Mouse (Mus musculus): ENCODE measurements around the gene Hbb-bh1. TPM values are rescaled to one million over a fixed set of nuclear protein-coding genes. Genes with fewer than 3 reads are reported as not detected.
"Not testable (repeated sequence)": the region's sequence is repeated elsewhere in the genome, so short reads cannot be mapped to it uniquely, and the experiment has no call there.

Hbb-bh1 gene
- polyA plus RNA-seq, 1 experiment from 2014 or later: 2.2 TPM

GRCm38 (mm10) chr7:103854669-103855068 lies 11.7 kb upstream of the Hbb-bh1 start:
- Histone ChIP-seq H3K36me3 (ENCODE audit: control insufficient read depth, insufficient read depth, low read length) (no peaks in the 10 kb centered on the region), H3K4me1 (replicated peaks; ENCODE audit: control insufficient read depth, insufficient read depth, low read length) (no peaks in the 10 kb centered on the region), H3K9ac (ENCODE audit: low read length) (no peak overlapping the region), H3K9me3 (ENCODE audit: control insufficient read depth, low read length) (no peaks in the 10 kb centered on the region), H3K27ac (ENCODE audit: low read length) (no peak overlapping the region), H3K4me3 (ENCODE audit: low read length) (no peak overlapping the region), H3K4me2 (ENCODE audit: low read depth, low read length) (no peak overlapping the region), H3K27me3 (ENCODE audit: control insufficient read depth, insufficient read depth, low read depth, low read length) (no peaks in the 10 kb centered on the region)
- ATAC-seq (ENCODE audit: low read depth): no peak
- 45% methylated on average over 1 of the region's 1 CpGs for WGBS

GRCm38 (mm10) chr7:103853090-103853489 lies 10.1 kb upstream of the Hbb-bh1 start, which contains the start of gene Hbb-y:
Hbb-y (minus strand) TSS chr7:103853216.
- no peaks in the 10 kb centered on the region for H3K36me3 ChIP-seq (ENCODE audit: control insufficient read depth, insufficient read depth, low read length)
- no peak for ATAC-seq (ENCODE audit: low read depth)

DNA sequence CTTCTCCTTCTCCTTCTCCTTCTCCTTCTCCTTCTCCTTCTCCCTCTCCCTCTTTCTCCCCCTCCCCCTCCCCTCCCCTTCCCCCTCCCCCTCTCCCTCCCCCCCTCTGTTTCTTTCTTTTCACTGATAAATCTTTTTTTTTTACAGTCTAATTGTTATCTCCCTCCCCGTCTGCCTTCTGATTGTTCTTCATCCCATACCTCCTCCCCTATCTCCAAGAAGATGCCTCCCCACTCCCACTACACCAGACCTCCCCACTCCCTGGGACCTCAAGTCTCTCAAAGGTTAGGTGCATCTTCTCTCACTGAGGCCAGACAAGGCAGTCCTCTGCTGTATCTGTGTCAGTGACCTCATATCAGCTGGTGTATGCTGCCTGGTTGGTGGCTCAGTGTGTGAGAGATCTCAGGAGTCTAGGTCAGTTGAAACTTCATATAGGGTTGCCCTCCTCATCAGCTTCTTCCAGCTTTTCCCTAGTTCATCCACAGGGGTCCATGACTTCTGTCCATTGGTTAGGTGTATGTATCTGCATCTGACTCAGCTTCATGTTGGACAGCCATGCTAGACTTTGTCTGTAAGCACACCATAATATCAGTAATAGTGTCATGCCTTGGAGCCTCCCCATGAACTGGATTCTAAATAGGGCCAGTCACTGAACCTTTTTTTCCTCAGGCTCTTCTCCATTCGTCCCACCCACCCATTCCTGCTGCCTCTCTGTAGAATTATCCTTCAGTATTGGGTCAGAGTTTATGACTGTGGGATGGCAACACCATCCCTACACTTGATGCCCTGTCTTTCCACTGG lies 1.8 kb upstream of the Hbb-bh1 start:
- no peak for ATAC-seq (ENCODE audit: low read depth)
- 43% methylated on average over 1 of the region's 2 CpGs for WGBS
- Histone ChIP-seq H3K4me3 (ENCODE audit: low read length) (no peak overlapping the region), H3K4me1 (replicated peaks; ENCODE audit: control insufficient read depth, insufficient read depth, low read length) (no peaks in the 10 kb centered on the region), H3K4me2 (ENCODE audit: low read depth, low read length) (no peak overlapping the region), H3K9me3 (ENCODE audit: control insufficient read depth, low read length) (no peaks in the 10 kb centered on the region), H3K27me3 (ENCODE audit: control insufficient read depth, insufficient read depth, low read depth, low read length) (no peaks in the 10 kb centered on the region), H3K36me3 (ENCODE audit: control insufficient read depth, insufficient read depth, low read length) (no peaks in the 10 kb centered on the region), H3K27ac (ENCODE audit: low read length) (no peak overlapping the region), H3K9ac (ENCODE audit: low read length) (no peak overlapping the region)

More at GRCm38 (mm10) chr7:103853090-103853489, 10.1 kb upstream of the Hbb-bh1 start, which contains the start of gene Hbb-y:
- 53% methylated on average over 2 of the region's 2 CpGs for WGBS
- H3K27ac ChIP-seq (ENCODE audit: low read length): no peak within 1 kb of the TSS
- H3K4me1 ChIP-seq (replicated peaks; ENCODE audit: control insufficient read depth, insufficient read depth, low read length): no peaks in the 10 kb centered on the region
- no peak within 1 kb of the TSS for H3K9ac ChIP-seq (ENCODE audit: low read length)
- no peak within 1 kb of the TSS for H3K4me3 ChIP-seq (ENCODE audit: low read length)
- no peak within 1 kb of the TSS for H3K4me2 ChIP-seq (ENCODE audit: low read depth, low read length)
- no peaks in the 10 kb centered on the region for H3K9me3 ChIP-seq (ENCODE audit: control insufficient read depth, low read length)
- H3K27me3 ChIP-seq (ENCODE audit: control insufficient read depth, insufficient read depth, low read depth, low read length): no peaks in the 10 kb centered on the region

DNA sequence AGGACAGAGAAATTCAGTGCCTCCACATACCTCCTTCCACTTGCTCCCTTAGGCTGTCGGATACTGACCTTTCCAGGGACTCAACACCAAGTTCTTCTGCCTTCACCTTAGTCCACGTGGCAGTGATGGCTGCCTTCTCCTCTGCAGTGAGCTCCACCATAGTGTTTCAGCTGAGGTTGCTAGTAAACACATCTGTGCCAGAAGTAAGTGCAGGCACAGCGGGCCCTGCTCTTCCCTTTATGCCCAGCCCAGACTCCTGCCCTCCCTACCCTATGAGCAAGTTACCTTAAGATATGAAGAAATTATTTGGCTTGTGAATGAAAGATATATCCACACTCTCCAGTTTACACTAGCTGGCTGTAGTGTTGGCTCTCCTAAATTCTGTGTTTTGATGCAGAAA lies 2.7 kb downstream of the Hbb-bh1 start, which contains the start of gene Hbb-bh2:
TSS of gene Hbb-bh2 (minus strand) at position 253 of the 400 bp plus-strand sequence.
- Histone ChIP-seq H3K4me2 (ENCODE audit: low read depth, low read length) (no peak within 1 kb of the TSS), H3K4me3 (ENCODE audit: low read length) (no peak within 1 kb of the TSS), H3K36me3 (ENCODE audit: control insufficient read depth, insufficient read depth, low read length) (no peaks in the 10 kb centered on the region), H3K27ac (ENCODE audit: low read length) (no peak within 1 kb of the TSS), H3K27me3 (ENCODE audit: control insufficient read depth, insufficient read depth, low read depth, low read length) (no peaks in the 10 kb centered on the region), H3K4me1 (replicated peaks; ENCODE audit: control insufficient read depth, insufficient read depth, low read length) (no peaks in the 10 kb centered on the region), H3K9ac (ENCODE audit: low read length) (no peak within 1 kb of the TSS), H3K9me3 (ENCODE audit: control insufficient read depth, low read length) (no peaks in the 10 kb centered on the region)
- no peak for ATAC-seq (ENCODE audit: low read depth)
- WGBS: 54% methylated on average over 3 of the region's 3 CpGs

GRCm38 (mm10) chr7:103827808-103828207 lies 15.2 kb downstream of the Hbb-bh1 start, which contains the start of gene Hbb-bs:
Hbb-bs (minus strand) TSS chr7:103828096.
- no peaks in the 10 kb centered on the region for H3K9me3 ChIP-seq (ENCODE audit: control insufficient read depth, low read length)
- no peak for ATAC-seq (ENCODE audit: low read depth)
- no peaks in the 10 kb centered on the region for H3K4me1 ChIP-seq (replicated peaks; ENCODE audit: control insufficient read depth, insufficient read depth, low read length)
- no peaks in the 10 kb centered on the region for H3K27me3 ChIP-seq (ENCODE audit: control insufficient read depth, insufficient read depth, low read depth, low read length)
- no peak within 1 kb of the TSS for H3K27ac ChIP-seq (ENCODE audit: low read length)
- no peak within 1 kb of the TSS for H3K4me2 ChIP-seq (ENCODE audit: low read depth, low read length)
- 88% methylated on average over 4 of the region's 4 CpGs for WGBS
- H3K9ac ChIP-seq (ENCODE audit: low read length): no peak within 1 kb of the TSS
- no peak within 1 kb of the TSS for H3K4me3 ChIP-seq (ENCODE audit: low read length)
- H3K36me3 ChIP-seq (ENCODE audit: control insufficient read depth, insufficient read depth, low read length): no peaks in the 10 kb centered on the region

DNA sequence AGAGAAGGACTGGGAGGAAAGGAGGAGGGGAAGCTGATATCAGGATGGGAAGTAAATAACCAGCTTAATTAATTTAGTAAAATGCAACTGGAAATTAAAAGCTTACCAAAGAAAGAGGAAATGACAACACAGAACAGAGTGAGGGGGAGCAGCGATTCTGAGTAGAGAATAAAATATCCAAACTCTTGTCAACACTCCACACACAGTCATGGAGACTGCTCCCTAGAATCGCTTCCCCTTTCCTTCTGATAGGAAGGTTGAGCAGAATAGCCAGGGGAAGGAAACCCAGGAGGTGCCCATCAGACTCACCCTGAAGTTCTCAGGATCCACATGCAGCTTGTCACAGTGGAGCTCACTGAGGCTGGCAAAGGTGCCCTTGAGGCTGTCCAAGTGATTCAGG lies 15.8 kb downstream of the Hbb-bh1 start:
- not testable (repeated sequence) for H3K4me3 ChIP-seq (ENCODE audit: low read length); H3K9me3 ChIP-seq (ENCODE audit: control insufficient read depth, low read length); H3K4me1 ChIP-seq (replicated peaks; ENCODE audit: control insufficient read depth, insufficient read depth, low read length); H3K9ac ChIP-seq (ENCODE audit: low read length); H3K27me3 ChIP-seq (ENCODE audit: control insufficient read depth, insufficient read depth, low read depth, low read length); H3K27ac ChIP-seq (ENCODE audit: low read length); ATAC-seq (ENCODE audit: low read depth); H3K36me3 ChIP-seq (ENCODE audit: control insufficient read depth, insufficient read depth, low read length); H3K4me2 ChIP-seq (ENCODE audit: low read depth, low read length)
- no CpG with 5 or more reads among the region's 2 CpGs for WGBS

DNA sequence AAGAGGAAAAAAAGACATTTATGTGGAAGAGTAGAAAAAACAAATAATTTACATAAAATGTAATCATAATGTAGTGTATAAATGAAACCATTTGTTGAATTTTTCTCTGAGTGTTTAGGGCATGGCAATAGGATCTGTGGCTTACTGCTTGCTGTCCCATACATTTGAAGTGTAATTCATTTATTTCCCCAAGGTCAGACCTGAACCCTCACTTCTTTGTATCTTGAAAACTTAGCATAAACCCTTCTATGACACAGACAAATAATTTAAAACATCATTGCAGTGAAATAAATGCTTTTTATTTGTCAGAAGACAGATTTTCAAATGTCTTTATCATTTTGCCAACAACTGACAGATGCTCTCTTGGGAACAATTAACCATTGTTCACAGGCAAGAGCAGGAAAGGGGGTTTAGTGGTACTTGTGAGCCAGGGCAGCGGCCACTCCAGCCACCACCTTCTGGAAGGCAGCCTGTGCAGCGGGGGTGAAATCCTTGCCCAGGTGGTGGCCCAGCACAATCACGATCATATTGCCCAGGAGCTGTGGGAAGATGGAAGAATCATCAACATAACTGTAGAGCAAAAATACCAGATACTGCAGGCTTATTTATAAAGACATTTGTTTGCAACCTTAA lies 16.6 kb downstream of the Hbb-bh1 start:
- H3K36me3 ChIP-seq (ENCODE audit: control insufficient read depth, insufficient read depth, low read length): no peaks in the 10 kb centered on the region
- no peak overlapping the region for H3K4me2 ChIP-seq (ENCODE audit: low read depth, low read length)
- ATAC-seq (ENCODE audit: low read depth): no peak
- no peaks in the 10 kb centered on the region for H3K9me3 ChIP-seq (ENCODE audit: control insufficient read depth, low read length)
- 60% methylated on average over 3 of the region's 3 CpGs for WGBS
- H3K9ac ChIP-seq (ENCODE audit: low read length): no peak overlapping the region
- no peak overlapping the region for H3K4me3 ChIP-seq (ENCODE audit: low read length)
- no peak overlapping the region for H3K27ac ChIP-seq (ENCODE audit: low read length)
- no peaks in the 10 kb centered on the region for H3K4me1 ChIP-seq (replicated peaks; ENCODE audit: control insufficient read depth, insufficient read depth, low read length)
- no peaks in the 10 kb centered on the region for H3K27me3 ChIP-seq (ENCODE audit: control insufficient read depth, insufficient read depth, low read depth, low read length)

GRCm38 (mm10) chr7:103825536-103826254 lies 17.3 kb downstream of the Hbb-bh1 start:
- H3K27ac ChIP-seq (ENCODE audit: low read length): no peak overlapping the region
- H3K9ac ChIP-seq (ENCODE audit: low read length): no peak overlapping the region
- ATAC-seq (ENCODE audit: low read depth): no peak
- H3K4me3 ChIP-seq (ENCODE audit: low read length): no peak overlapping the region
- H3K36me3 ChIP-seq (ENCODE audit: control insufficient read depth, insufficient read depth, low read length): no peaks in the 10 kb centered on the region
- no peaks in the 10 kb centered on the region for H3K9me3 ChIP-seq (ENCODE audit: control insufficient read depth, low read length)
- H3K4me1 ChIP-seq (replicated peaks; ENCODE audit: control insufficient read depth, insufficient read depth, low read length): no peaks in the 10 kb centered on the region
- no peak overlapping the region for H3K4me2 ChIP-seq (ENCODE audit: low read depth, low read length)
- 84% methylated on average over 3 of the region's 3 CpGs for WGBS
- no peaks in the 10 kb centered on the region for H3K27me3 ChIP-seq (ENCODE audit: control insufficient read depth, insufficient read depth, low read depth, low read length)

DNA sequence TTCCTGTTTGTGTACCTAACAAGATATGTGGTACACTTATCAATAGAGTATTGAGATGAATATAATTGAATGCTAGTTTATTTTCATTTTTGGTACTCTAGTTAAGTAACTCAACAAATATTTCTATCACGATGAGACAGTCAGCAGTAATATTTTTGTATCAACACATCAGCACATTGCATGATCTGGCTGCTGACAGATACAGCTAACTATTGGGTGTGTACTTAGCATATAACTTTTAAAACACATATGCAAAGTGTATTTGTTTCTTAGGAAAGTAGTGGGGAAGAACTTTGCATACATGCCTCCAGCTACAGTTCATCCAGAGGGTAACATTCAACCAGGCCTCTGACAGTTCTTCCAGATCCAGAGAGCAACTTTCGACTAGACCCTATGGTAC lies 18.4 kb downstream of the Hbb-bh1 start:
- no peak overlapping the region for H3K4me2 ChIP-seq (ENCODE audit: low read depth, low read length)
- H3K9me3 ChIP-seq (ENCODE audit: control insufficient read depth, low read length): no peaks in the 10 kb centered on the region
- H3K4me3 ChIP-seq (ENCODE audit: low read length): no peak overlapping the region
- H3K27me3 ChIP-seq (ENCODE audit: control insufficient read depth, insufficient read depth, low read depth, low read length): no peaks in the 10 kb centered on the region
- H3K27ac ChIP-seq (ENCODE audit: low read length): no peak overlapping the region
- ATAC-seq (ENCODE audit: low read depth): no peak
- WGBS: 76% methylated on average over 2 of the region's 2 CpGs
- no peaks in the 10 kb centered on the region for H3K36me3 ChIP-seq (ENCODE audit: control insufficient read depth, insufficient read depth, low read length)
- H3K9ac ChIP-seq (ENCODE audit: low read length): no peak overlapping the region
- H3K4me1 ChIP-seq (replicated peaks; ENCODE audit: control insufficient read depth, insufficient read depth, low read length): no peaks in the 10 kb centered on the region
